Mouse (Mus musculus): Measurements from ENCODE around the gene Rab1a.
A peak's percentile ranks its signal among the peaks of the same experiment; 100 is the strongest.
"Not testable (repeated sequence)": the region's sequence is repeated elsewhere in the genome, so short reads cannot be mapped to it uniquely, and the experiment has no call there.

Rab1a gene

GRCm38 (mm10) chr11:20200713-20201575 lies at the start of gene Rab1a:
TSS of gene Rab1a (plus strand) at chr11:20201432.
- TF ChIP-seq CTCF (conservative IDR thresholded peaks at IDR 0.05; ENCODE audit: low read length) (peak; percentile 15; the same call in 1 of the 2 replicates), NANOG (IDR thresholded peaks at IDR 0.05; ENCODE audit: borderline replicate concordance, low read length) (no peak)
- Histone ChIP-seq H3K4me1 (replicated peaks; ENCODE audit: low read depth, low read length) (peaks cover 70% of the 10 kb centered on the region), H3K36me3 (ENCODE audit: insufficient read depth, low read length) (peaks cover 19% of the 10 kb centered on the region; the same call in 1 of the 2 replicates)

DNA sequence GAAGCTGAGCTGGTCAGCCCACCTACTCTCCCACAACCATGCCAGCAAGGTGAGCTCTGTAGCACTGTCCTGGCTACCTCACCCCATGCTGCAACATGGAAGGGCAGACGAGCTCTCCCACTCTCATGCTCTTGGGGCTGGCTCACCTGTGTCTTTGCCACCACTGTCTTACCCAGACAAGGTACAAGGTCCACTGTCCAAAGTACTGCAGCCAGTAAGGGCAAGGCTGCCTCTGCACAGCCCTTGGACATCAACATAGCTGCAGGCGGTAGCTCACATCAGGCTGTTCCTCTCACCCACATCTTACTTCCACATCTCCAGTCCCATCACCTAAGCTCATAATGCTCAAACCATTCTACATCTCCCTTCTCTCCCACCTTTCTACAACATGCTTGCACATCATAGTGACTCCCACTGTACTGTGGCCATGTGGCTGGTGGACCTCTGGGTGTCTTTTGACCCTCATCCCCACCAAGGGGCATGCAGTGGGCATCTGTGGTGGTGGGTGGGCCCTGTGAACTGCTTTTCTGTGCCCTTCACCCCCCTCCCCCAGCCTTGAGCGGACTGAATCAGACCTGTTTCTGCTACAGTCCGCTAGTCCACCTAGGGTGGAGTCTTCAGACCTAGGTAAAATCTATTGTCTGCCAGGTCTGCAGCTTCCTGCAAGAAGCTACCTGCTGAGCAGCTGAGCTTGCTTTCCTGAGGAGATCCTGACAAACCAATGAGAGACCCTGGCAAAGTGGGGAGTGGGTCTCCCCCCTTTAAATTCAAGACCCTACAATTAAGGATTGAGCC lies 48.9 kb upstream of the Rab1a start:
- Histone ChIP-seq H3K4me3 (replicated peaks; ENCODE audit: low read length) (peak overlapping the region; percentile 67), H3K4me1 (replicated peaks; ENCODE audit: low read depth, low read length) (peaks cover 83% of the 10 kb centered on the region), H3K36me3 (ENCODE audit: insufficient read depth, low read length) (no peaks in the 10 kb centered on the region), H3K27me3 (ENCODE audit: insufficient read depth, low read length) (no peaks in the 10 kb centered on the region), H3K9me3 (ENCODE audit: low read length) (peaks cover 9% of the 10 kb centered on the region)
- TF ChIP-seq CTCF (conservative IDR thresholded peaks at IDR 0.05; ENCODE audit: low read length) (no peak), POU5F1 (IDR thresholded peaks at IDR 0.05; ENCODE audit: borderline replicate concordance, low read length) (no peak), NANOG (IDR thresholded peaks at IDR 0.05; ENCODE audit: borderline replicate concordance, low read length) (no peak)

More at GRCm38 (mm10) chr11:20200713-20201575, at the start of gene Rab1a:
- Histone ChIP-seq H3K9me3 (ENCODE audit: low read length) (no peaks in the 10 kb centered on the region), H3K27me3 (ENCODE audit: insufficient read depth, low read length) (no peaks in the 10 kb centered on the region), H3K4me3 (replicated peaks; ENCODE audit: low read length) (peak within 1 kb of the TSS; percentile 98)

- not testable (repeated sequence) for H3K36me3 ChIP-seq (ENCODE audit: insufficient read depth, low read length); H3K27me3 ChIP-seq (ENCODE audit: insufficient read depth, low read length); H3K9me3 ChIP-seq (ENCODE audit: low read length)
- peak overlapping the region; percentile 67 for H3K4me3 ChIP-seq (replicated peaks; ENCODE audit: low read length)
- H3K4me1 ChIP-seq (replicated peaks; ENCODE audit: low read depth, low read length) = peaks cover 85% of the 10 kb centered on the region
Observed at GRCm38 (mm10) chr11:20153542-20153941, 47.7 kb upstream of the Rab1a start.

DNA sequence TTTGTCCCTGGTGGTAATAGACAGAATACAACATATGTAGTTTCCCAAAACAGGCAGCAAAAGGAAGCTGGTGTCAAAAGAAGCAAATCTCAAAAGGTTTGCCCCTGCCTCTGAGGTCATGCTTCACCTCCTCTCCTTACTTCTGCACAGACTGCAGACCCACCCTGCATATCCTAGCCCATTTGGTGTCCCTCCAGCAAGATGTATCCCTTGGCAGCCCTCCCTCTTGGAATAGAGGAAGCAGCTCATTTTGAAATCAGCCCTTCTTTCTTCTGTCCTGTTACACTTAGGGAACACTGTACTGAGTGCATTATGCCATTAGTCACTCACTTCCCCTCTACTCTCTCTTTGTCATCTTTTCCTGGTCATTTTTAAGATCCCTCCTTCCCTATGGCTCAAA lies 42.4 kb upstream of the Rab1a start:
- Histone ChIP-seq H3K36me3 (ENCODE audit: insufficient read depth, low read length) (peaks cover 22% of the 10 kb centered on the region), H3K4me3 (replicated peaks; ENCODE audit: low read length) (no peak overlapping the region), H3K4me1 (replicated peaks; ENCODE audit: low read depth, low read length) (peaks cover 74% of the 10 kb centered on the region), H3K9me3 (ENCODE audit: low read length) (peaks cover 29% of the 10 kb centered on the region), H3K27me3 (ENCODE audit: insufficient read depth, low read length) (no peaks in the 10 kb centered on the region)
- no peak for TF ChIP-seq POU5F1 (IDR thresholded peaks at IDR 0.05; ENCODE audit: borderline replicate concordance, low read length)
- no peak for TF ChIP-seq CTCF (conservative IDR thresholded peaks at IDR 0.05; ENCODE audit: low read length)
- no peak for TF ChIP-seq NANOG (IDR thresholded peaks at IDR 0.05; ENCODE audit: borderline replicate concordance, low read length)

GRCm38 (mm10) chr11:20164979-20165867 lies 36.0 kb upstream of the Rab1a start:
- no peaks in the 10 kb centered on the region for H3K27me3 ChIP-seq (ENCODE audit: insufficient read depth, low read length)
- peaks cover 46% of the 10 kb centered on the region for H3K9me3 ChIP-seq (ENCODE audit: low read length)
- peaks cover 52% of the 10 kb centered on the region for H3K4me1 ChIP-seq (replicated peaks; ENCODE audit: low read depth, low read length)
- TF ChIP-seq POU5F1 (IDR thresholded peaks at IDR 0.05; ENCODE audit: borderline replicate concordance, low read length) = no peak
- peak; percentile 89 for TF ChIP-seq NANOG (IDR thresholded peaks at IDR 0.05; ENCODE audit: borderline replicate concordance, low read length)
- H3K36me3 ChIP-seq (ENCODE audit: insufficient read depth, low read length) = peaks cover 27% of the 10 kb centered on the region
- H3K4me3 ChIP-seq (replicated peaks; ENCODE audit: low read length) = no peak overlapping the region

- Histone ChIP-seq H3K4me3 (replicated peaks; ENCODE audit: low read length) (peak overlapping the region; percentile 43; the same call in 1 of the 2 replicates), H3K9me3 (ENCODE audit: low read length) (peaks cover 45% of the 10 kb centered on the region), H3K4me1 (replicated peaks; ENCODE audit: low read depth, low read length) (peaks cover 48% of the 10 kb centered on the region), H3K27me3 (ENCODE audit: insufficient read depth, low read length) (no peaks in the 10 kb centered on the region), H3K36me3 (ENCODE audit: insufficient read depth, low read length) (peaks cover 27% of the 10 kb centered on the region)
- no peak for TF ChIP-seq NANOG (IDR thresholded peaks at IDR 0.05; ENCODE audit: borderline replicate concordance, low read length)
- no peak for TF ChIP-seq CTCF (conservative IDR thresholded peaks at IDR 0.05; ENCODE audit: low read length)
- TF ChIP-seq POU5F1 (IDR thresholded peaks at IDR 0.05; ENCODE audit: borderline replicate concordance, low read length) = no peak
Observed at GRCm38 (mm10) chr11:20165991-20166390, 35.2 kb upstream of the Rab1a start.

GRCm38 (mm10) chr11:20166476-20166875 lies 34.8 kb upstream of the Rab1a start:
- peak overlapping the region; percentile 43; the same call in 1 of the 2 replicates for H3K4me3 ChIP-seq (replicated peaks; ENCODE audit: low read length)
- H3K27me3 ChIP-seq (ENCODE audit: insufficient read depth, low read length) = not testable (repeated sequence)
- H3K4me1 ChIP-seq (replicated peaks; ENCODE audit: low read depth, low read length) = peaks cover 48% of the 10 kb centered on the region
- peaks cover 27% of the 10 kb centered on the region for H3K36me3 ChIP-seq (ENCODE audit: insufficient read depth, low read length)
- peaks cover 40% of the 10 kb centered on the region for H3K9me3 ChIP-seq (ENCODE audit: low read length)

- Histone ChIP-seq H3K36me3 (ENCODE audit: insufficient read depth, low read length) (peaks cover 5% of the 10 kb centered on the region), H3K9me3 (ENCODE audit: low read length) (peaks cover 15% of the 10 kb centered on the region), H3K4me1 (replicated peaks; ENCODE audit: low read depth, low read length) (peaks cover 61% of the 10 kb centered on the region), H3K4me3 (replicated peaks; ENCODE audit: low read length) (no peak overlapping the region), H3K27me3 (ENCODE audit: insufficient read depth, low read length) (no peaks in the 10 kb centered on the region)
- TF ChIP-seq NANOG (IDR thresholded peaks at IDR 0.05; ENCODE audit: borderline replicate concordance, low read length) = no peak
- TF ChIP-seq POU5F1 (IDR thresholded peaks at IDR 0.05; ENCODE audit: borderline replicate concordance, low read length) = no peak
- no peak for TF ChIP-seq CTCF (conservative IDR thresholded peaks at IDR 0.05; ENCODE audit: low read length)
Observed at GRCm38 (mm10) chr11:20168972-20169371, 32.3 kb upstream of the Rab1a start.
